Mouse (Mus musculus): Measurements from ENCODE around the gene Anxa2.
A peak's percentile ranks its signal among the peaks of the same experiment; 100 is the strongest.

Gene Anxa2

DNA sequence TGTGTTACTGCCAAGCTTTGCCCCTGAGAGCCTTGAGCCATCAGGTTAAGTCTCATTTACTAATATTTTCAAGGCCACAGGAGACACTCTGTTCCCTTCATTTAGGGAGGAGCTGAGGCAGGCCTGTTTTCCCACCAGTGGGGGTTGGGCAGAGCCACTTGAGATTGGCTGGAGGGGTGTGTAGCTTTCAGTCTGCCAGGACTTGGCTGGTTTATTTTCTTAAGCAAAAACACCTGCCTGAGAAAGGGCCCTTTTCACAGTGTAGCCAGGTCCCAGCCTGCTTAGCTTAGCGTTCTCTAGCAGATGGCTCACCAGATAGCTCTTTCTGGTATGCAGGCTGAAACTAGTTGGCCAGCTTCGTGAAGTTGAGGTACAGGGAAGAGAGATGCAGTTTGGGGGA is 5.6 kb downstream of the Anxa2 start:
- peak; percentile 59 for DNase-seq (ENCODE audit: low spot score)

- DNase-seq (ENCODE audit: low spot score) = no peak
Measured at GRCm38 (mm10) chr9:69459876-69460275, 6.5 kb downstream of the Anxa2 start.

DNA sequence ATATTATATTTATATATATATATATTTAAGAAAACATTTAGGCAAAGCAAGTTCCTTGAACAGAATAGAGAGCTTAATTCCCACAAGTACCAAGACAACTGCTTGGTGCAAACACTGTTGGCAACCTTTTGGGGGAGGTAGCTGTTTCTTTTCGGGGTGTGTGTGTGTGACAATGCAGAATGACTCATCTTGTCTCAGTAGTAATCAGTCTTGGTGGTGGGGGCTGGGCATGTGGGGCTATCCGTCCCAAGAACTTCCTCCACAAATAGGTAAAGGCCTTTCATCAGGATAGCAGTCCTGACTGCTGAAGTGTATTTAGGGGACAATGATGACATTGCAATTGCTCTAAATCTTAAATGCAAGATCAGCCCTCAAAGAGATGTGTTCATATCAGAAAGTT is 9.6 kb downstream of the Anxa2 start:
- DNase-seq (ENCODE audit: low spot score) = no peak

DNA sequence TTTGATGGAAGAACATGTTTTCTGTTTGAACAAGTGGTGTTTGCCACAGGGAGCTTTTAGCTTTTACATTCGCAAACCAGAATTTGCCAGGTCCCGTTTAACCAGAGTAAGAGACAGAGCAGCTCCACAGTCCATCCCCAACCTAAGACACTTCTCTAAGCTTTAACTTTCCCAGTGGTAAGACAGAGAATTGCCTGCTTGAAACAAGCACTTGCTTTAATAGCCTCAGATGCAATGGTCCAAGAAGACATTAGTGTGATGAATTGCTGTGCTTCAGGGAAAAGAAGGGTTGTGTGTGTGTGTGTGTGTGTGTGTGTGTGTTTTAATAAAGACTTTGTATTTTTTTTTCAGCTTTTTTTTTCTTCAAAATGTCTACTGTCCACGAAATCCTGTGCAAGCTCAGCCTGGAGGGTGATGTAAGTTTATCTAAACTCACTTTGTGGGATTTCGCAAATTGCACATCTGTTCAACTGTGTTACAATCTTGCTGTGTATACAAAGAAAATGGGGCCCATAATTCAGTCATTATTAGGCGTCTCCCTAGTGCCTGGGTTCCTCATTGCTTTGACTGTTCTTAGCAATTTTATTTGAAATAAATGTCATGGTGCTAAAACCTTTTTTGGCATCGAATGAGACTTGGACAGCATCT is 10.8 kb downstream of the Anxa2 start:
- no peak for DNase-seq (ENCODE audit: low spot score)

- DNase-seq (ENCODE audit: low spot score) = no peak
Measured at GRCm38 (mm10) chr9:69466098-69466497, 12.7 kb downstream of the Anxa2 start.

DNA sequence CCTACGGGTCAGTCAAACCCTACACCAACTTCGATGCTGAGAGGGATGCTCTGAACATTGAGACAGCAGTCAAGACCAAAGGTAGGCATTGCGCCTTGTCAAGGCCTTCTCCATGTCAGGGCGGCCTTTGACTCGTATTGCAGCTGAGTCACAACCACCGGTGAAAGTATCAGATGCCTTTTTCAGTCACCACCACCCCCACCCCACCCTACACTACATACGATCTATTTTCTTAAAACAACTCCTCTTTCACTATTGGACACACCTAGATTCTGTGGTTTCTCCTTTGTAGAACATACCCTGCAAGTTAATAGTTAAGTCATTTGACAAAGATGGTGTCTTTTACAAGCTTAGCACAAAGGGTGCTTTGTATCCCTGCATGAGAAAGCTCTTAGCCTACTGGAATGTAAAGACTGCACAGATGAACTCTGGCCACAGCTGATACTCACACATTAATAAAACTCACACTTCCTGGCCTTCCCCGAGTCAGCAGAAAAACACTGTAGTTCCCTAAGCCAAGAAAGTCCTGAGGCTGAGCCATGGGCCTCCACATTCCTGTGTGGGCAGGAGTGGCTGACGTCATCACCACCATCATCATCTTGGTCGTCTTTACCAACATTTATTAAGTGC is 14.0 kb downstream of the Anxa2 start:
- DNase-seq (ENCODE audit: low spot score) = no peak

DNA sequence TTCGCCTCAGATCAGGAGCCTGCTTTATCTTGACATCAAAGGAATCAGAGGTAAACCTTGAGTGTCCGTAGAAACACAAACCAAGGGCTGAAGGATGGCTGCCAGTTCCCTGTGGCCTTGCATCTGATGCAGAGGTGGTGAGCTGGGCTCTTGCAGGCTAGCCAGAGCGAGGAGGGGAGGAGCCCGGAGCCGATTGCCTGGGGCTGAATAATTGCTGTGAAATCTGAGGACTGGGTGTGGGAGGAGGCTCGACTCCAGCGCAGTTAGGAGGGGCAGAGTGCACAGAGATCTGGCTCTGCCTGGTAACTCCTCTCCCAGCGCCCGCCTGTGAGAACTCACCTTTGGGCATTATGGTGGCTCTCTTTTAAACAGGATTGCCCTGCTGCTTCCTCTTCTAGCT is 15.6 kb downstream of the Anxa2 start:
- DNase-seq (ENCODE audit: low spot score) = peak; percentile 75

- DNase-seq (ENCODE audit: low spot score) = no peak
Measured at GRCm38 (mm10) chr9:69470362-69470761, 16.9 kb downstream of the Anxa2 start.

DNA sequence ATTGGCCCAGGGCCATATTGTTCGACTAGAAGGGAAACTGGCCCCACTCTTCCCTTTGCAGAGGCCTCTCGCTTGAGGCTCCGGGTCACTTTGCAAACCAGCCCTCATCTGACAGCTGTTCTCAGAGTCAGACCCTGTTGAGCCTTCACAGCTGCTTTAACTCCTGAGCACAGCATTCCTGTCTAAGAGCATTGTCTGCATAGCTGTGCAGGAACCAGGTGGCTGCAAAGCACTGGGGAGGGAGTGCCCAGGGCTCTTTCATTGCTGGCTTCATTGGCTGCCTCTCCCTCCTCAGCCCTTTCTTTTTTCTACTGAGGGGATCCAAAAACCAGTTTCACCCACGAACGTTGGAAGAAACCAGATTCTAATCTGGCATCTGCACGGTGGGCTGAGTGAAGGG is 17.5 kb downstream of the Anxa2 start:
- no peak for DNase-seq (ENCODE audit: low spot score)

DNA sequence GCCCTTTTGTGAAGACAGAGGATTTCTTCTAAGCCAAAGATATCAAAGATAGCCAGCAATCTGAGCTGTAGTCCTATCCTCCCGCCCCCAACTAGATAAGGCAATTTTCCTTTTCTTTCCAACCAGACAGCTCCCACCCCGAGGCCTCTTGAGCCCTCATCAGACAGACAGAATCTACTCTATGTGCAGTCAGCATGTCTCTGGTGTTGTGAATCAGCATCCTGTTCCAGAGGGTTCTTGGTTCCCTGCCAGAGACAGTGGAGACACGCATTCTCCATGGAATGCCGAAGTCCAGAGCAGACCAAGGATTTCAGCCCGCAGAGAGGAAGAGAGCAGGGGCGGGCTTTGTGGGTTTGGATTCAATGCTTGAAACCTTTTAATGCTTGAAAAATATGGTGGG is 19.3 kb downstream of the Anxa2 start:
- peak; percentile 83 for DNase-seq (ENCODE audit: low spot score)

DNA sequence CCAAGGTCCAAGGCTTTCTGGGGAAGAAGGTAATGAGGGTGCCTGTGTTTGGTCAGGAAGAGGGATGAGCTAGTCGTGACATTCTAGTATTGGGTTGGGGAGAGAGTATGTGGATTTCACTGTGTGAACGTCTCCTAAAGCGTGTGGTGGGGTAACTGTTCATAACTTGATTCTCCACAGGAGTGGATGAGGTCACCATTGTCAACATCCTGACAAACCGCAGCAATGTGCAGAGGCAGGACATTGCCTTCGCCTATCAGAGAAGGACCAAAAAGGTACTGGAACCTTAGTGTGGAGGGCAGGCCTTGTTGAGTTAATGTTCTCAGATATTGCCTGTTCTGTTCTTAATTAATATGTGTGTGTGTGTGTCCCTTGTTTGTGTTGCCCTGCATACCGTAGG is 22.5 kb downstream of the Anxa2 start:
- no peak for DNase-seq (ENCODE audit: low spot score)

DNA sequence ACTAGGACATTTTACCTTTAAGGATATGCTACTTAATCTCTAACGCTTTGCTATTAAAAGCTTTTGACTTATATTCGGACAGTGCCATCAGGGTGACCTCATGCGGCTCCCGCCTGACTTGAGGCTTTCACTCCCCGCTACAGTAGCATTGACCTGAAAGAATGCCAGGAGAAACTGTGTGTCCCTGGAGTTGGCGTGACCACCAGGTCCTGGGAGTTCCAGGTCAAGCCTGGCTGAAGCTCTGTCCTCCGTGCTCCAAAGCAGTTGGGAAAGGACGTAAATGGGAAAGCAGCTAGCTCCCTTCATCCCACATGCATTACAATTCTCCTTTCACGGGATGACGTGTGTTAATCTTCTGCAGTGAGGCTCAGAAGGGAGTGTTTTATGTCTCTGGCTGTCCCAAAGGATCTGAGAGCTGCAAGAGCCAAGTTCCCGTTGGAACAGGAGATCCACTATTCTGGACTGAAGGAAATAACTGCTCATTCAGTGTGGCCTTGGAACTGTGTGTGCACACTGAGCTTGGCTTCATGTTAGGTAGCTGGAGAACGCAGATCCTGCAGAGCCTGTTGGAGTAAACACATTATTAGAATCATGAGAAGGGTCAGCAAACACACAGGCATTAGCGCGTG is 23.9 kb downstream of the Anxa2 start:
- DNase-seq (ENCODE audit: low spot score) = peak; percentile 47

GRCm38 (mm10) chr9:69477824-69478222 is 24.4 kb downstream of the Anxa2 start:
- no peak for DNase-seq (ENCODE audit: low spot score)

DNA sequence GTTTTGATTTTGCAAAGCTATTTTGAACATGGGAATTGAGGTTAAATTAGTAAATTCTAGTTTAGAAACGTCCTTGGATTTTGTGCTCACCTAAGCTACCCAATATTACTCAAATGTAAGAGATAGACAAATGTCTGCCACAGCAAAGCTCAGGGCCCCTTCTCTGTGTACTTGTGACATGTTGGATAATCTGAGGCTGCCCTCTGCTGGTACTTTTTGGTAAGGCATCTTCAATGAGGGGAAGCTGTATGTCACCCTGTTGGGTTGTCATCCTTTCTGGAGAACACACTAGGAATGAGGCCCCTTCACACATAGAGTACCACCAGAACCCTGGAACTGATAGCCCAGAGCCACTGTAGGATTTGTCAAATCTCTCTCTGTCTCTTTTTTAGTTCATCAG is 26.9 kb downstream of the Anxa2 start:
- peak; percentile 85 for DNase-seq (ENCODE audit: low spot score)

- DNase-seq (ENCODE audit: low spot score) = no peak
Measured at GRCm38 (mm10) chr9:69483811-69484210, 30.4 kb downstream of the Anxa2 start.

DNA sequence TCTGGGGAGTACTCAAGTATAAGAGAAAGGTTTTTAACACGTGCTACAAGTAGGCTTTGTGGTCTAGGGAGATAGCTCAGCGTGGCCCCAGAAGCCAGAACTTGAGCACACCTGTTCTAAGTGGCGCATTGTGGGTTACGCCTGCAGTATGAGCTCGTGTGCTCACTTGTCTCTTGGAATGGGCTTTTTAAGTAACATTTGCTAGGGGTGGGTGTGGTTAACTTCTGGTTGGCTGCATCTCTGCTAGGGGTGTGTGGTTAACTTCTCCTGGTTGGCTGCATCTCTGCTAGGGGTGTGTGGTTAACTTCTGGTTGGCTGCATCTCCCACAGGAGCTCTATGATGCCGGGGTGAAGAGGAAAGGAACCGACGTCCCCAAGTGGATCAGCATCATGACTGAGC is 32.7 kb downstream of the Anxa2 start:
- DNase-seq (ENCODE audit: low spot score) = no peak

DNA sequence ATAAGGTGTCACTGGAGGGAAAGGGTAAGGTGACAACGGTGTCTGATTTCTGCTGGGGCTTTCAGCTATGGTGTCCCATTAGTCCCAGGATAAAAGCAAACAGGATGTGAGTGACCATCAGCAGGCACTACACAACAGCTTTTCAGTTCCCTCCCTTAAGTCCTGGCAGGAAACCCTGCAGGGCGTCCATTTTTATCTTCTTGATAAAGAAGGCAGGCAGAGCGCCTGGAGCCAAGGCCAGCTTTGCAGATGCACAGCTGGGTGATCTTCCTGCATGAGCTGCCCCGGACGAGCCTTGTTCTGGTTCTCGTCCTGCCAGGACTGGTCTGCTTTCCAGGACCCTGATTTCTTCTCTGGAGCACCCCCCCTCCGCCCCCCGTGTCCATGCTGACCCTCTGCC is 35.1 kb downstream of the Anxa2 start:
- no peak for DNase-seq (ENCODE audit: low spot score)

GRCm38 (mm10) chr9:69488972-69489371 is 35.6 kb downstream of the Anxa2 start:
- no peak for DNase-seq (ENCODE audit: low spot score)

- no peak for DNase-seq (ENCODE audit: low spot score)
Measured at GRCm38 (mm10) chr9:69492809-69493208, 39.4 kb downstream of the Anxa2 start.

GRCm38 (mm10) chr9:69502504-69502903 is 49.1 kb downstream of the Anxa2 start:
- DNase-seq (ENCODE audit: low spot score) = peak; percentile 74

GRCm38 (mm10) chr9:69505611-69506010 is 52.2 kb downstream of the Anxa2 start:
- DNase-seq (ENCODE audit: low spot score) = peak; percentile 53

- DNase-seq (ENCODE audit: low spot score) = peak; percentile 16
Measured at GRCm38 (mm10) chr9:69507206-69507605, 53.8 kb downstream of the Anxa2 start.

DNA sequence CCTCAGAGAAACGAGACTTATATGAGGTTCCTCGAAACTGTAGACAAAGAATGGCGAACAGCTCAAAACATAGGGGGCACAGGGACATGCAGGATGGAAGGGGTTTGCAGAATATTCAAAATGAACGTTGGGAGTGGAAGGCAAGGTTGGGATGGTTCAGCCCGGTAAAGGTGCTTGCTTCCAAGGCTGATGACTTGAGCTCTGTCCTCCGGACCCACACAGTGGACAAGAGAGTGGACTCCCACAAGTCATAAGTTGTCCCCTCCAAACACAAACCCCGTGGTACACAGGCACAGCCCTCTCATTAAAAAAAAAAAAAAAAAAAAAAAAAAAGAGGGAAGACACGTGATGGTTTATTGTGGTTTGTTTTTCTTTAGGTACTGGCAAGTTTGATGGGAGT is 54.6 kb downstream of the Anxa2 start:
- no peak for DNase-seq (ENCODE audit: low spot score)
